Mouse (Mus musculus): ENCODE results near the gene Art4. TPM values are rescaled to one million over a fixed set of nuclear protein-coding genes. Genes with fewer than 3 reads are reported as not detected.

Gene Art4
- total RNA-seq, 2 experiments from 2014 or later = not detected

GRCm38 (mm10) chr6:136831712-136832111, 25.8 kb downstream of the Art4 start:
- no peak for TF ChIP-seq CTCF (conservative IDR thresholded peaks at IDR 0.05)
- H3K27ac ChIP-seq = no peak overlapping the region
- H3K4me3 ChIP-seq = no peak overlapping the region
- no peak for DNase-seq (ENCODE audit: low spot score in 2 of 2)

- TF ChIP-seq CTCF (conservative IDR thresholded peaks at IDR 0.05) = no peak
- Histone ChIP-seq H3K4me3 (peak overlapping the region; percentile 63), H3K27ac (peak overlapping the region; percentile 97)
- DNase-seq (ENCODE audit: low spot score in 2 of 2) = no peak
Observed at GRCm38 (mm10) chr6:136828681-136829080, 28.9 kb downstream of the Art4 start.

GRCm38 (mm10) chr6:136827881-136828561, 29.5 kb downstream of the Art4 start, which contains the start of gene Wbp11:
Gene Wbp11 (minus strand): TSS chr6:136828233.
- peak within 1 kb of the TSS; percentile 97 for H3K27ac ChIP-seq
- H3K4me3 ChIP-seq = peak within 1 kb of the TSS; percentile 93
- TF ChIP-seq CTCF (conservative IDR thresholded peaks at IDR 0.05) = peak; percentile 54
- DNase-seq (ENCODE audit: low spot score in 2 of 2) = peak; percentile 96 to 98

- DNase-seq (ENCODE audit: low spot score in 2 of 2) = no peak
- TF ChIP-seq CTCF (conservative IDR thresholded peaks at IDR 0.05) = no peak
- peak within 1 kb of the TSS; percentile 93 for H3K4me3 ChIP-seq
- peak within 1 kb of the TSS; percentile 97 for H3K27ac ChIP-seq
Observed at GRCm38 (mm10) chr6:136827516-136827880, 30.0 kb downstream of the Art4 start, which contains the start of gene BC049715. Gene BC049715 (plus strand): TSS chr6:136827626.

- no peak for TF ChIP-seq CTCF (conservative IDR thresholded peaks at IDR 0.05)
- no peak for DNase-seq (ENCODE audit: low spot score in 2 of 2)
- H3K27ac ChIP-seq = peak overlapping the region; percentile 97
- H3K4me3 ChIP-seq = peak overlapping the region; percentile 93
Observed at GRCm38 (mm10) chr6:136827116-136827515, 30.4 kb downstream of the Art4 start.

GRCm38 (mm10) chr6:136824987-136825386, 32.5 kb downstream of the Art4 start:
- DNase-seq (ENCODE audit: low spot score in 2 of 2) = no peak
- no peak for TF ChIP-seq CTCF (conservative IDR thresholded peaks at IDR 0.05)

GRCm38 (mm10) chr6:136821086-136821485, 36.4 kb downstream of the Art4 start:
- no peak overlapping the region for H3K4me3 ChIP-seq
- DNase-seq (ENCODE audit: low spot score in 2 of 2) = no peak
- no peak for TF ChIP-seq CTCF (conservative IDR thresholded peaks at IDR 0.05)
- no peak overlapping the region for H3K27ac ChIP-seq

More at GRCm38 (mm10) chr6:136824987-136825386, 32.5 kb downstream of the Art4 start:
- no peak overlapping the region for H3K4me3 ChIP-seq
- no peak overlapping the region for H3K27ac ChIP-seq

- no peak for TF ChIP-seq CTCF (conservative IDR thresholded peaks at IDR 0.05)
- Histone ChIP-seq H3K27ac (no peak overlapping the region), H3K4me3 (no peak overlapping the region)
- DNase-seq (ENCODE audit: low spot score in 2 of 2) = no peak
Observed at GRCm38 (mm10) chr6:136820381-136820780, 37.2 kb downstream of the Art4 start.

- TF ChIP-seq CTCF (conservative IDR thresholded peaks at IDR 0.05) = no peak
- Histone ChIP-seq H3K27ac (peak overlapping the region; percentile 94), H3K4me3 (no peak overlapping the region)
- DNase-seq (ENCODE audit: low spot score in 2 of 2) = peak; percentile 86 to 93
Observed at GRCm38 (mm10) chr6:136817549-136817948, 40.0 kb downstream of the Art4 start.

- TF ChIP-seq CTCF (conservative IDR thresholded peaks at IDR 0.05) = no peak
- no peak overlapping the region for H3K4me3 ChIP-seq
- no peak for DNase-seq (ENCODE audit: low spot score in 2 of 2)
- H3K27ac ChIP-seq = peak overlapping the region; percentile 94
Observed at GRCm38 (mm10) chr6:136816826-136817225, 40.7 kb downstream of the Art4 start.

- TF ChIP-seq CTCF (conservative IDR thresholded peaks at IDR 0.05) = no peak
- DNase-seq (ENCODE audit: low spot score in 2 of 2) = no peak
- Histone ChIP-seq H3K27ac (peak overlapping the region; percentile 94), H3K4me3 (no peak overlapping the region)
Observed at GRCm38 (mm10) chr6:136815381-136815780, 42.2 kb downstream of the Art4 start.

- peak overlapping the region; percentile 76 for H3K27ac ChIP-seq
- DNase-seq (ENCODE audit: low spot score in 2 of 2) = no peak
Observed at GRCm38 (mm10) chr6:136813117-136813516, 44.4 kb downstream of the Art4 start.

GRCm38 (mm10) chr6:136811196-136811595, 46.3 kb downstream of the Art4 start:
- peak overlapping the region; percentile 76; the same call in 1 of the 2 replicates for H3K27ac ChIP-seq
- no peak for TF ChIP-seq CTCF (conservative IDR thresholded peaks at IDR 0.05)
- H3K4me3 ChIP-seq = no peak overlapping the region
- DNase-seq (ENCODE audit: low spot score in 2 of 2) = no peak

More at GRCm38 (mm10) chr6:136813117-136813516, 44.4 kb downstream of the Art4 start:
- no peak overlapping the region for H3K4me3 ChIP-seq
- peak; percentile 53 for TF ChIP-seq CTCF (conservative IDR thresholded peaks at IDR 0.05)

- TF ChIP-seq CTCF (conservative IDR thresholded peaks at IDR 0.05) = no peak
- peak overlapping the region; percentile 89; the same call in 1 of the 2 replicates for H3K27ac ChIP-seq
- H3K4me3 ChIP-seq = peak overlapping the region; percentile 79
- DNase-seq (ENCODE audit: low spot score in 2 of 2) = no peak
Observed at GRCm38 (mm10) chr6:136809673-136810072, 47.9 kb downstream of the Art4 start.
